Mouse (Mus musculus) liver, postnatal 0 days (tissue): Measurements from ENCODE around the gene Mum1.
"Not testable (repeated sequence)": the region's sequence is repeated elsewhere in the genome, so short reads cannot be mapped to it uniquely, and the experiment has no call there.

Source experiments
- CTCF ChIP-seq: sonication (generic); IDR thresholded peaks from 2 replicates; pipeline ENCODE4 v1.5.1; 2016; ENCODE audit warnings: antibody characterized with exemption, low read depth
- EP300 ChIP-seq: IDR thresholded peaks from 2 replicates; pipeline ENCODE4 v1.6.1; 2016; ENCODE audit warnings: antibody characterized with exemption, low read depth, mild to moderate bottlenecking

DNA sequence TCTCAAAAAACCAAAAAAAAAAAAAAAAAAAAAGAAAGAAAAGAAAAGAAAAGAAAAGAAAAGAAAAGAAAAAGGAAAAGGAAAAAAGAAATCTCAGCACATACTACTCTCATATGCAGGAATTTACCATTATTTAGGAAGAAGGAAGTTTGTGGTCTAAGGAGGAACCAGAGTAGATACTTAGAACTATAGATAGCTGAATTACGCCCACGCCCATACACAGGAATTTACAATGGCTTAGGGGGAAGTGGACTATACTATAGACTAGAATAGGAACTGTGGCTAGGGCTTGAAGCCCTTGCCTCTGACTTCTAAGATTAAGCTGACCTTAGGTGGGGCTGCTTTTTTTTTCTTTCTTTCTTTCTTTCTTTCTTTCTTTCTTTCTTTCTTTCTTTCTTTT is 3.1 kb upstream of the Mum1 start:
- TF ChIP-seq CTCF, EP300: not testable (repeated sequence)
